Mouse (Mus musculus): ENCODE measurements at regions not wholly inside any gene's neighbourhood (a gene's known extent, or its start where the extent isn't known, plus 50 kb on each side); places are given as distances from the start of the nearest gene placed in this dataset.

- H3K4me3 ChIP-seq: no peak overlapping the region
- no peaks in the 10 kb centered on the region for H3K79me2 ChIP-seq (ENCODE audit: control insufficient read depth, insufficient read depth)
- no peaks in the 10 kb centered on the region for H3K36me3 ChIP-seq (ENCODE audit: control insufficient read depth, insufficient read depth)
- H3ac ChIP-seq (ENCODE audit: control insufficient read depth, insufficient read length): no peak overlapping the region
- no peaks in the 10 kb centered on the region for H3K27me3 ChIP-seq (ENCODE audit: control insufficient read depth, insufficient read depth, insufficient read length)
- TF ChIP-seq MYOG (IDR thresholded peaks at IDR 0.05; ENCODE audit: control insufficient read depth in 1 of 3, insufficient read depth in 1 of 3, insufficient read length in 2 of 3, low read depth in 2 of 3): no peak
- no peak for TF ChIP-seq SRF (IDR thresholded peaks at IDR 0.05; ENCODE audit: control insufficient read depth, insufficient read length, low read depth)
- TF ChIP-seq CEBPB (IDR thresholded peaks at IDR 0.05; ENCODE audit: insufficient read depth, poor library complexity, severe bottlenecking): no peak
- TF ChIP-seq POLR2A (IDR thresholded peaks at IDR 0.05; ENCODE audit: insufficient read length, low read depth): no peak
- no peak overlapping the region for H3K4me2 ChIP-seq (ENCODE audit: low read depth)
These were observed 263.3 kb upstream of the Mgmt start for GRCm38 (mm10) chr7:136631089-136631488.

- H3K4me2 ChIP-seq (ENCODE audit: low read depth): no peak overlapping the region
- no peaks in the 10 kb centered on the region for H3K79me2 ChIP-seq (ENCODE audit: control insufficient read depth, insufficient read depth)
- H3K27me3 ChIP-seq (ENCODE audit: control insufficient read depth, insufficient read depth, insufficient read length): no peaks in the 10 kb centered on the region
- no peak overlapping the region for H3ac ChIP-seq (ENCODE audit: control insufficient read depth, insufficient read length)
- no peaks in the 10 kb centered on the region for H3K36me3 ChIP-seq (ENCODE audit: control insufficient read depth, insufficient read depth)
- TF ChIP-seq MAX (IDR thresholded peaks at IDR 0.05; ENCODE audit: low read depth) (no peak), TCF12 (IDR thresholded peaks at IDR 0.05; ENCODE audit: insufficient read depth, poor library complexity, severe bottlenecking) (no peak), CEBPB (IDR thresholded peaks at IDR 0.05; ENCODE audit: insufficient read depth, poor library complexity, severe bottlenecking) (no peak), TCF3 (IDR thresholded peaks at IDR 0.05; ENCODE audit: insufficient read length, low read depth) (no peak), MYOG (IDR thresholded peaks at IDR 0.05; ENCODE audit: control insufficient read depth in 1 of 3, insufficient read depth in 1 of 3, insufficient read length in 2 of 3, low read depth in 2 of 3) (no peak)
- no peak overlapping the region for H3K4me3 ChIP-seq
These were observed 254.3 kb upstream of the Mgmt start for GRCm38 (mm10) chr7:136640160-136640559.

GRCm38 (mm10) chr7:136640771-136641170 lies 253.6 kb upstream of the Mgmt start:
- Histone ChIP-seq H3K36me3 (ENCODE audit: control insufficient read depth, insufficient read depth) (no peaks in the 10 kb centered on the region), H3ac (ENCODE audit: control insufficient read depth, insufficient read length) (no peak overlapping the region), H3K4me3 (no peak overlapping the region), H3K4me2 (ENCODE audit: low read depth) (no peak overlapping the region), H3K27me3 (ENCODE audit: control insufficient read depth, insufficient read depth, insufficient read length) (no peaks in the 10 kb centered on the region), H3K79me2 (ENCODE audit: control insufficient read depth, insufficient read depth) (no peaks in the 10 kb centered on the region)
- TF ChIP-seq MYOD1 (IDR thresholded peaks at IDR 0.05; ENCODE audit: control insufficient read depth in 1 of 3, insufficient read length in 2 of 3, low read depth in 2 of 3) (no peak), CEBPB (IDR thresholded peaks at IDR 0.05; ENCODE audit: insufficient read depth, poor library complexity, severe bottlenecking) (no peak)

- Histone ChIP-seq H3K36me3 (ENCODE audit: control insufficient read depth, insufficient read depth) (no peaks in the 10 kb centered on the region), H3K4me3 (no peak overlapping the region), H3ac (ENCODE audit: control insufficient read depth, insufficient read length) (no peak overlapping the region), H3K79me2 (ENCODE audit: control insufficient read depth, insufficient read depth) (no peaks in the 10 kb centered on the region), H3K4me2 (ENCODE audit: low read depth) (no peak overlapping the region), H3K27me3 (ENCODE audit: control insufficient read depth, insufficient read depth, insufficient read length) (no peaks in the 10 kb centered on the region)
- TF ChIP-seq CEBPB (IDR thresholded peaks at IDR 0.05; ENCODE audit: insufficient read depth, poor library complexity, severe bottlenecking): no peak
These were observed 244.6 kb upstream of the Mgmt start for GRCm38 (mm10) chr7:136649796-136650195.

GRCm38 (mm10) chr7:136659930-136660329 lies 234.5 kb upstream of the Mgmt start:
- H3ac ChIP-seq (ENCODE audit: control insufficient read depth, insufficient read length): no peak overlapping the region
- H3K4me2 ChIP-seq (ENCODE audit: low read depth): no peak overlapping the region
- H3K79me2 ChIP-seq (ENCODE audit: control insufficient read depth, insufficient read depth): no peaks in the 10 kb centered on the region
- no peaks in the 10 kb centered on the region for H3K27me3 ChIP-seq (ENCODE audit: control insufficient read depth, insufficient read depth, insufficient read length)
- TF ChIP-seq MYOG (IDR thresholded peaks at IDR 0.05; ENCODE audit: control insufficient read depth in 1 of 3, insufficient read depth in 1 of 3, insufficient read length in 2 of 3, low read depth in 2 of 3) (no peak), USF1 (IDR thresholded peaks at IDR 0.05; ENCODE audit: low read depth) (no peak), E2F4 (IDR thresholded peaks at IDR 0.05; ENCODE audit: insufficient read depth) (no peak), MYOD1 (IDR thresholded peaks at IDR 0.05; ENCODE audit: control insufficient read depth in 1 of 3, insufficient read length in 2 of 3, low read depth in 2 of 3) (no peak), POLR2AphosphoS2 (IDR thresholded peaks at IDR 0.05; ENCODE audit: insufficient read length, low read depth) (no peak), MAX (IDR thresholded peaks at IDR 0.05; ENCODE audit: low read depth) (no peak), SRF (IDR thresholded peaks at IDR 0.05; ENCODE audit: control insufficient read depth, insufficient read length, low read depth) (no peak), CEBPB (IDR thresholded peaks at IDR 0.05; ENCODE audit: insufficient read depth, poor library complexity, severe bottlenecking) (no peak), TCF12 (IDR thresholded peaks at IDR 0.05; ENCODE audit: insufficient read depth, poor library complexity, severe bottlenecking) (no peak), POLR2A (IDR thresholded peaks at IDR 0.05; ENCODE audit: insufficient read length, low read depth) (no peak), TCF3 (IDR thresholded peaks at IDR 0.05; ENCODE audit: insufficient read length, low read depth) (no peak), REST (IDR thresholded peaks at IDR 0.05; ENCODE audit: insufficient read depth, insufficient read length) (no peak)
- no peak overlapping the region for H3K4me3 ChIP-seq
- no peaks in the 10 kb centered on the region for H3K36me3 ChIP-seq (ENCODE audit: control insufficient read depth, insufficient read depth)

GRCm38 (mm10) chr7:136660401-136660800 lies 234.0 kb upstream of the Mgmt start:
- no peaks in the 10 kb centered on the region for H3K36me3 ChIP-seq (ENCODE audit: control insufficient read depth, insufficient read depth)
- no peak overlapping the region for H3K4me2 ChIP-seq (ENCODE audit: low read depth)
- H3ac ChIP-seq (ENCODE audit: control insufficient read depth, insufficient read length): no peak overlapping the region
- H3K27me3 ChIP-seq (ENCODE audit: control insufficient read depth, insufficient read depth, insufficient read length): no peaks in the 10 kb centered on the region
- no peak overlapping the region for H3K4me3 ChIP-seq
- TF ChIP-seq MYOD1 (IDR thresholded peaks at IDR 0.05; ENCODE audit: control insufficient read depth in 1 of 3, insufficient read length in 2 of 3, low read depth in 2 of 3) (no peak), REST (IDR thresholded peaks at IDR 0.05; ENCODE audit: insufficient read depth, insufficient read length) (no peak), MYOG (IDR thresholded peaks at IDR 0.05; ENCODE audit: control insufficient read depth in 1 of 3, insufficient read depth in 1 of 3, insufficient read length in 2 of 3, low read depth in 2 of 3) (no peak), CEBPB (IDR thresholded peaks at IDR 0.05; ENCODE audit: insufficient read depth, poor library complexity, severe bottlenecking) (no peak), USF1 (IDR thresholded peaks at IDR 0.05; ENCODE audit: low read depth) (no peak), E2F4 (IDR thresholded peaks at IDR 0.05; ENCODE audit: insufficient read depth) (no peak), TCF12 (IDR thresholded peaks at IDR 0.05; ENCODE audit: insufficient read depth, poor library complexity, severe bottlenecking) (no peak), POLR2AphosphoS2 (IDR thresholded peaks at IDR 0.05; ENCODE audit: insufficient read length, low read depth) (no peak)
- H3K79me2 ChIP-seq (ENCODE audit: control insufficient read depth, insufficient read depth): no peaks in the 10 kb centered on the region

All from myocyte (in vitro differentiated cells).